Comparison of ENCODE assay signal across 7 mouse cellular contexts in genomic region chr11:78019676-78020075, GRCm38 (mm10). TPM values are rescaled to one million over a fixed set of nuclear protein-coding genes. Genes with fewer than 3 reads are reported as not detected.
DNase-seq lines count a peak whose midpoint lies in the region; ATAC-seq and TF ChIP-seq lines count a peak whose summit lies in the region.

No protein-coding gene starts in this region.

- dilution Hi-C loops in CH12.LX (cut with MboI; ENCODE audit: extremely low pct_ligation_motif_present, extremely low pct_unique_long_range_greater_than_20kb, low sequenced_read_pairs): no loop called here

- H3K36me3 ChIP-seq in CH12.LX (replicated peaks in 1 of 2; ENCODE audit: control insufficient read depth in 1 of 2, insufficient read depth in 1 of 2, low read length in 1 of 2): peaks cover 82 to 97% of the 10 kb centered on the region in 2 experiments

- no peaks in the 10 kb centered on the region for H3K27me3 ChIP-seq in CH12.LX (replicated peaks)

- intact Hi-C loops in gastrocnemius, postnatal 36 days (cut with DNase I): no loop called here

- in situ Hi-C loops in CH12.LX (cut with MboI; ENCODE audit: low pct_ligation_motif_present, low pct_unique_long_range_greater_than_20kb, low sequenced_read_pairs): loop anchor here (10.0 kb wide), 1 partner anchor 155 kb away; the partner anchor contains the start of genes Nek8 and Tlcd1

- no peak overlapping the region for H3K27ac ChIP-seq in CH12.LX (ENCODE audit: insufficient read depth, low read depth)

- DNase-seq in CH12.LX (ENCODE audit: extremely low read depth): peak; percentile 82
- DNase-seq in ZHBTc4 (ENCODE audit: low read depth, low spot score): peak; percentile 86
- peak; percentile 38 to 70 for DNase-seq in gastrocnemius, postnatal 36 days
- DNase-seq in kidney, postnatal 4 days: peak; percentile 86 to 88
- DNase-seq in lung, postnatal 14 days: peak; percentile 81
- DNase-seq in right cerebral cortex, adult 18-20 months: peak; percentile 58

- H3K9ac ChIP-seq in CH12.LX (ENCODE audit: insufficient read depth, low read depth): no peak overlapping the region

- TF ChIP-seq RAD21 in CH12.LX (IDR thresholded peaks at IDR 0.05; ENCODE audit: low read depth, low read length): peak; percentile 59

- no peak for TF ChIP-seq EP300 in CH12.LX (IDR thresholded peaks at IDR 0.05; ENCODE audit: low read length)

- H3K4me3 ChIP-seq in CH12.LX (replicated peaks in 1 of 3; ENCODE audit: low read depth in 2 of 3, low read length in 2 of 3, poor library complexity in 1 of 3): no peak overlapping the region

- no peak for TF ChIP-seq POLR2A in CH12.LX (IDR thresholded peaks at IDR 0.05; ENCODE audit: low read depth, low read length)

- ATAC-seq in common myeloid progenitor, adult 5-6 weeks (replicated peaks; ENCODE audit: low read depth, poor library complexity, severe bottlenecking): peak; percentile 68

- H3K9me3 ChIP-seq in CH12.LX (replicated peaks; ENCODE audit: low read length): no peaks in the 10 kb centered on the region

- H3K4me1 ChIP-seq in CH12.LX (ENCODE audit: control insufficient read depth in 1 of 2, insufficient read depth in 2 of 2): peaks cover 0 to 34% of the 10 kb centered on the region in 2 experiments; a peak in 2 of 4 replicates

- TF ChIP-seq CTCF in CH12.LX (conservative IDR thresholded peaks at IDR 0.05 in 1 of 2, IDR thresholded peaks at IDR 0.05 in 1 of 2; ENCODE audit: low read depth in 2 of 2, low read length in 2 of 2): peak; percentile 92 to 99

- H3K79me2 ChIP-seq in CH12.LX (replicated peaks; ENCODE audit: control insufficient read depth, extremely low read depth, insufficient read depth, poor library complexity, severe bottlenecking): peaks cover 4% of the 10 kb centered on the region; the same call in 1 of the 2 replicates

- no peak overlapping the region for H3K4me2 ChIP-seq in CH12.LX (ENCODE audit: insufficient read depth, low read depth, poor library complexity, severe bottlenecking)

TF ChIP-seq in CH12.LX, 34 proteins besides CTCF, POLR2A, EP300 and RAD21:
- TF ChIP-seq MYC (IDR thresholded peaks at IDR 0.05; ENCODE audit: low read depth, low read length) (peak; percentile 80; the same call in 1 of the 2 replicates), BHLHE40 (IDR thresholded peaks at IDR 0.05; ENCODE audit: low read depth, low read length) (no peak), SMC3 (IDR thresholded peaks at IDR 0.05; ENCODE audit: low read depth, low read length) (peak; percentile 55)

RNA-seq across cellular contexts. Expression of gene Dhrs13, which starts 12.4 kb away (rescaled TPM):
- total RNA-seq in CH12.LX (2012; rRNA removed) (37.7 and 39.0 TPM in 2 replicates), CH12.LX (2014; rRNA removed) (33.6 and 33.7 TPM in 2 replicates)
- 20.9 and 21.6 TPM in 2 replicates for polyA plus RNA-seq in CH12.LX (2012; ENCODE audit: insufficient read length, low read depth)
- 12.1 and 12.8 TPM in 2 replicates for total RNA-seq in common myeloid progenitor, adult 5-6 weeks (2017)
- 1 to 10 TPM in 1 of 2 experiments, under 1 TPM in 1; 0.94 to 1.9 TPM for total RNA-seq in gastrocnemius, postnatal 36 days (2021)

RNA-seq across cellular contexts. Expression of gene Flot2, which starts 18.1 kb away (rescaled TPM):
- total RNA-seq in CH12.LX (2012; rRNA removed): 10.1 and 14.7 TPM in 2 replicates
- total RNA-seq in CH12.LX (2014; rRNA removed): 4.3 and 5.2 TPM in 2 replicates
- 13.1 and 13.4 TPM in 2 replicates for polyA plus RNA-seq in CH12.LX (2012; ENCODE audit: insufficient read length, low read depth)
- total RNA-seq in common myeloid progenitor, adult 5-6 weeks (2017): 29.7 and 38.4 TPM in 2 replicates
- 10 to 100 TPM; 51.7 to 55.6 TPM for total RNA-seq in gastrocnemius, postnatal 36 days (2021)

RNA-seq across cellular contexts. Expression of gene Phf12, which starts 37.1 kb away (rescaled TPM):
- 28.4 and 30.5 TPM in 2 replicates for total RNA-seq in CH12.LX (2012; rRNA removed)
- 10.7 and 12.2 TPM in 2 replicates for total RNA-seq in CH12.LX (2014; rRNA removed)
- polyA plus RNA-seq in CH12.LX (2012; ENCODE audit: insufficient read length, low read depth): 59.7 and 61.8 TPM in 2 replicates
- total RNA-seq in common myeloid progenitor, adult 5-6 weeks (2017): 29.5 and 39.0 TPM in 2 replicates
- 10 to 100 TPM; 10.7 to 14.1 TPM for total RNA-seq in gastrocnemius, postnatal 36 days (2021)
